Mouse (Mus musculus) brain, embryonic 14.5 days (tissue): Measurements from ENCODE around the gene Mindy4.

Experiments used
- CTCF ChIP-seq: fragments of 200-500 bp; IDR thresholded peaks from 2 replicates; pipeline ENCODE4 v1.5.1; 2012; ENCODE audit warnings: inconsistent platforms, mild to moderate bottlenecking, moderate library complexity, borderline replicate concordance; ENCODE audit not compliant: insufficient read depth, insufficient read length; ENCODE audit errors: extremely low read depth
- POLR2A ChIP-seq: fragments of 200-500 bp; IDR thresholded peaks from 2 replicates; pipeline ENCODE4 v1.6.1; 2012; ENCODE audit warnings: mild to moderate bottlenecking, inconsistent platforms, borderline replicate concordance; ENCODE audit not compliant: poor library complexity, insufficient read depth, insufficient read length, severe bottlenecking; ENCODE audit errors: extremely low read depth

DNA sequence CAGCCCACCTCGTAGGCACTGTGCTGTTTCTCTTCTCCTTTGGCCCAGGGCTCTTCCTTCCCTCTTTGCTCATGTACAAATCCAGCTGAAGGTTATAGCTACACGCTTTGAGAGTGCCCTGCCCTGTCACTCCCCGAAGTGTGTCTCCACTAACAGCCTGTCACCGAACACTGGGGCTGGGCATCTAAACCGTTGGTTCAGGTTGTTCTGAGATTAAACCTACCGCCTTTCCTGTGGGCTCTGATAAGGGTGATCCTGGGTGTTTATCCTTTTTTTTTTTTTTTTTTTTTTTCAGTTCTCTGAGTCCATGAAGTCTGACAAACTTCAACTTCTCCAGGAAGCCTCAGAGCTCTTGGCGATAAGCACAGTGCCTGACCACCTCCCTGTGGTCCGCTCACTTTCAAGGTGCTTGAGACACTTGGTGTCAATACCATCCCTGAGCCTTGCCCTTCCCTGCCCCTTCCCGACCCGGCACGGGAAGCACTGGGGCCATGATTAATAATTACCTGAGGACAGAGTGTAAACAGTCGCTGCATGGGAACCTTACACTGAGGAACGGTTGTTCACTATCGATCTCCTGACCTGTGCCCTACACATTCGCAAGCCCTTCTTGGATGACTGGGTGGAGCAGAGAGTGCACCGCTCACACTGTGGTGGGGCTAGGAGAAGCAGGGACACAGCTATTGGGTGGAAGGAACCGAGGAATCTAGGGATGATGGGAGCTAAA lies 120.9 kb downstream of the Mindy4 start:
- TF ChIP-seq POLR2A (no peak), CTCF (no peak)
